Mouse (Mus musculus) urinary bladder, adult 2 months (tissue): Measurements from ENCODE around the gene Scarb2. TPM values are rescaled to one million over a fixed set of nuclear protein-coding genes. Genes with fewer than 3 reads are reported as not detected.

Source experiments
- DNase-seq: peaks from one replicate; pipeline ENCODE4 v3.0.0; 2022; ENCODE audit warnings: low spot score
- polyA plus RNA-seq: library from polyadenylated mRNA; depleted of rRNA; stranded (reverse); fragments of >200 nt; gene quantifications from 2 replicates; pipeline ENCODE4 v1.2.3, GENCODE M21; 2012

Gene Scarb2
- polyA plus RNA-seq, 1 experiment, result 84.3 TPM

GRCm38 (mm10) chr5:92435025-92435584, 71.5 kb downstream of the Scarb2 start, which contains the start of gene Nup54:
Nup54 (minus strand) TSS chr5:92435219.
- DNase-seq, result peak; percentile 91

DNA sequence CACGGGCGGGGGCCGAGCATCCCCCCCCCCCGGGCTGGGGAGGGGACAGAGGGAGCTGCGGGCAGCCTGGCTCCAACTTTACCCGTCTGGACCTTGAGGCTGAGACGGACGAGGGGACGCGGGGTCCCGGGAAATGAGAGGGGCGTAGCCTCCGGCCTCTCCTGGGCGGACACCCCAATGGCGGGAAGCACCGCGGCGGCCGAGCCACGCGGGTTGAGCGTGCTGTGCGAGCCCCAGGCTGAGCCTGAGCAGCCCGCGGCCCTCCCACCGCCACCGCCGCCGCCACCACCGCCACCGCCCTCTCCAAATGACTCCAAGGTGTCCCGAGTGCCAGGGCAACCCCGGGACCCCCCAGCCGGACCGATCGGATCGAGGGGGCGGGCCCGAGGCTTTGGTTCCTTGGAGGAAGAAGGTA, 72.1 kb downstream of the Scarb2 start:
- no peak for DNase-seq

GRCm38 (mm10) chr5:92434070-92434469, 72.6 kb downstream of the Scarb2 start:
- DNase-seq, result no peak

DNA sequence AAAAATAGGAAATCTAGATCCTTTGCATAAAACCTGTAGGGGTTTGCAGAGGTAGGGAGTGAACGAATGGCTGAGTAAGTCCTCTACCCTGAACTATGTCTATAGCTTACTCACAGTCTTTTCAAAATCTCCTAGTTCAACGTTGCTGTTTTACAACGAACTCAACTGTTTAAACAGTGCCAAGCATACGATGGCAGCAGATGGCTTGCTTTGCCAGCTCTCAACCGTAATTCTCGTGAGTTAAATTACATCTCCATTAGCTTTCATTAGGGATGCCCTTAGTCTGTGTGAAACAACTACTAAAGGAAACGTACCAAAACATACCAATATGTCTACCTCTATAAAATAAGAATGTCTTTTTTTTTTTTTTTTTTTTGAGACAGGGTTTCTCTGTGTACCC, 75.0 kb downstream of the Scarb2 start:
- DNase-seq, result no peak

DNA sequence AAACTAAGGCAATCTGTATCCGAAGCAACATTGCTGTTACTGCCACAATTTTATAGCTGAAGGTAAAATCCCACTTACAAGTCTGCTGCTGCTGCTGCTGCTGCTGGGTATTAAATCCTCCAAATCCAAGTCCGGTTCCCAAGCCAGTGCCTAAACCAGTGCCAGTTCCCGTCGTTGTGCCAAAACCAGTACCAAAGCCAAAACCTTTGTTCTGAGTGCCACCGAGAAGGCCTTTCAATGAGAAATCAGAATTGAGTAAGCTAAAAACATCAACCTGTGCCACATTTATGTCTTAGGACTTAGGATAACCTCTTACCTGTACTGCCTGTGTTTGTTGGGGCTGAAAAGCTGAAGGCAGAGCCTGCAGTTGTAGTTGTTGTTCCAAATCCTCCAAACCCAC, 75.9 kb downstream of the Scarb2 start:
- DNase-seq, result no peak

DNA sequence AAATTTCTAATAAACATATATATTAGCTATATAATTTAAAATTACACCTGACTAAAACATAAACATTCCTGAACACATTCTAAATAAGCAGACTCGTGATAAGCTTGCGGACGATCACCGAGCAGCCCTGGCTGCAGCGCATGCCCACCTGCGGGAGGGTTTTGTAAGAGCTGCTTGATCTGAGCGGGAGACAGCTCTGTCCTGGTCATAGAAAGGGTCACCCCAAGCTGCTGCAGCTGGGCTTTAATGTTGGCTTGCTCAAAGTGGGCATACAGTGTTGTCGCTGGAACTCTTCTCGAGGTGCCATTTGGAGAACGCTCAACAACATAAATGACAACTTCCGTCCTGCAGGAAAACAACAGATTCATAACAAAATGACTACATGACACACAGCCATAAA, 82.5 kb downstream of the Scarb2 start:
- DNase-seq, result no peak

- DNase-seq, result no peak
Observed at GRCm38 (mm10) chr5:92413982-92414375, 92.7 kb downstream of the Scarb2 start.

DNA sequence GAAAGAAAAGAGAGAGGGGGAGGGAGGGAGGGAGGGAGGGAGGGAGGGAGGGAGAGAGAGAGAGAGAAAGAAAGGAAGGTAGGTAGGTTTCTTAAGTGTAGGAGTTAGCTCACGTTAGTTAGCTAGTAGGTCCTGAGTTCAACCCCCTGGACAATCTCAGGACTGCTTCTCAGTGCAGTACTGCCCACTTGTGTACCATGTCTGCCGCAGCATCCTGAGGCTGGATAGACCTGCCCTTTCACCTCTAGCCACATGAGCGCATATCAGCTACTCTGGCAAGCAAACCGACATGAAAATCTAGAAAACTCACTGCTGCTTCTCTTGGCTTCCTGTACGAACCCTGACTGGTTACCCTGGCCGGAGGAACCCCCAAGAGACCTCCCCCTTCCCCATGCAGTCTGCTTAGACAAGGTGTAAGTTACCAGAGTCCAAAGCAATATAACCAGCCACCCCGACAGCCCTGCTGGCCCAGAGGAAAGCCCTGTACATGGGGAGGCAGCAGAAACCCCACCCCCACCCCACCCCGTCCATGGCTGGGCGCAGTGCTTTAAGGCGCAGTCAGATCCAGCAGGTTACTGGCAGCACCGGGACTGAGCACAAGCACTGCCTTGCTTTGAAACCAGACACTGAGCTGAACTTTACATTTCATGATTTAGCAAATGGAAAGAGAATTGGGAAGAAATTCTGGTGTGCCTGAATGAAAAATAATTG, 93.2 kb downstream of the Scarb2 start:
- no peak for DNase-seq

DNA sequence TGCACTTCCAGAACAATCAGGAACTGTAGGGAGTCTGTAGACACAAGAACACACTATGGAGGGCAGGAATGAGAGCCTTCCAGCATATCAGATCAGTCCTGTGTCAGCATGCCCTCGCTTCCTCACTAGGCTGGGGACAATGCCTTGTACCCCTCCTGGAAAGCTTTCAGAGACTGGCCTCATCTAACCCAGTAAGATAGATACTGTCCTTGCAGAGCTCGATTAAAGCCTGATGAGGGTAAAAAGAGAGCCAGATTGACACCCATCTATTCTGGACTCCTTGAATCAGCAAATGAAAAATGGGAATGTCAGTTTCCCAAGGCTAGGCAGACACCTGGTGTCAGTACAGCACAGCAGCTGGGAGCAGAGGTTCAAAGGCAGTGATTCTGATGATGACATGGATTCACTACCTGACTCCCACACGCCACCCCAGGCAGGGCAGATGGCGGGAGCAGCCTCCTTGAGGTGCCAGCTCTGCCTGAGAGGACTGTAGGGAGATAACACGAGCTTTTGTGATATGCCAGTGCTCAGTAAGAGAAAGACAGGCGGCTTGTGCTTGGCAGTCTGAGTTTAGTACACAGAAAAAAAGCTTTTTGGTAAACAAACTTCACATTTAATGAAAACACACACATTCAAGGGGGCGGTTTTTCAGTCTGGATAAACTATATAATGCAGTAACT, 95.0 kb downstream of the Scarb2 start:
- DNase-seq, result no peak

- DNase-seq, result no peak
Observed at GRCm38 (mm10) chr5:92410486-92410885, 96.1 kb downstream of the Scarb2 start.

DNA sequence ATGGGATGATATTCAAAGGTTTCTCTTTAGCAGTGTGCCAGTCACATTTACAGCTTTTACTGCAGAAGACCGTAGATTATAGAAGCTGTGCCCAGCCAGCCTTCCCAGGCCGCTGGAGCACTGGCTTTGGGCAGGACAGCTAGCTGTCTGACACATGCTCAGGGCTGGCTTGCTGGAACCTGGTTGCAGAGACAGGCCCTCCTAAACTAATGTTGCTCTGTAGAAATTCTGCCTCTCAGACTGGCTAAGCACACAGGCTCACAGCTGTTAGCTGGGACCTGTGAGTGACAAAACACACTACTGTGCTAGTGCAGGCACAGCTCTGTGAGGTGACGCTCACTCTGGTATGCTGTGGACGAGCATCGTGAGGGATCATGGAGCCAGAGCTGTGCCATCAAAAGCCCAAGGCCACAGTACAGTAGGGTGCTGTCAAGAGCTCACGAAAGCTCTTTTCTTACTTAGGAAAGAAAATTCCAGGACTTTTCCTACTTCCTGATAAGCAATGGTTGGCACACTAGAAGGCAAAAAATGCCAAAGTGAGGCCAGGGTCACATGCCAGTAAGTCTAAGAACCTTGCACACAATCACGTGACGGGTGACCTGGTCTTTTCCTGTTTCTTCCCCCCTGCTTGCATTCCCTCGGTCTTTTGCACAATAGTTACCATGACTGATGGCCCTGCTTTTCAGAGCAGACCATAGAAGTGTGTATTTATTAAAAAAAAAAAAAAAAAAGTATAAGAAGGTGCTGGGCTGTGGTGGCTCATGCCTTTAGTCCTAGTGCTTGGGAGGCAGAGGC, 97.1 kb downstream of the Scarb2 start:
- DNase-seq, result no peak

DNA sequence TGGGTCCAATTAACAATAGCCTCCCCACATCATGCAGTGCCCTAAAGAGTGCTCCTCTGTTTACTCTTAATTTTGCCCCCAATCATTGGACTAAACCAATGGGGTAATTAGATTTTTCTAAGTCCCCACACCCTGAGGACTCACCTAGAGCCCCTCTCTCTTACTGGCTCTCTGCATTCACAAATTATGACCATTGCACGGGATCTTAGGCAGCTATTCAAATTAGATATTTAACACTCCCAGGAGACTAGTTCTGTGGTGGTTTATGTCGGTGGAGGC, 102.3 kb downstream of the Scarb2 start:
- DNase-seq, result no peak

DNA sequence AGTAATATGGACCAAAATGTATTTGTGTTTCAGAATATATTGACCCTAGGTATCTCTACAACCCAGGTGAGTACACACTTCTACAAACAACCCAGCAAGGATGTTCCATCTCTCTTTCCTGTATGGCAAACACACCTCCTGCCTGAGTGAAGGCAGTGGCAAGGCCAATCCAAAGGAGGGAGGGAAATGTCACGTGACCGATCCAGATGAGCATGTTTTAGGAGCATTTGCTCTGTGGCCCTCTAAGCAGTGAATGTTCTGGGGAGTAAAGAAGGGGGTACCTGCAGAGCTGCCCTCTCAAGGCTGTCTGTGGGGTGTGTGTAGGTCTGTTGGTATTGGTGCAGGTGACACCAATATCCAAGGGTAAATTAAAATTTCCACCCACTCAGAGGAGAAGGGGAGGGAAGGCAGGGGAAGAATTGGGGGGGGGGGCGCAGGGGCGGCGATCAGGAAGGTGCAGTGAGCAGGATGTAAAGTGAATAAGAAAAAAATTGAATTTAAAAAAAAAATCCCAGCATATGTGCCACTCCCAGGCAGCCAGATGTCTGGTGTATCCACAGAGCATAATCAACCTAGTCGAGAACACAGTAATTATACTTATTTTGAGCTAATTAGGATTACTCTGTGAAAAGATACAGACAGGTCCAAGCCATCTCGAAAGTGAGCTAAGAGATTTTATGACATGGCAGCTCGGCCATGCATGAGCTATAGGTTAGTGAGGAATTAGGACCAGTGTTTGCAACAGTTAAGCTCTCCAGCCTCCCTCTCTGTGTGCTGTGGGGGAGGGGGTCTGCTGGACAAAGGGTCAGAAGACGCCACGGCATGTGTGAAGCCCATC, 102.9 kb downstream of the Scarb2 start:
- DNase-seq, result no peak

DNA sequence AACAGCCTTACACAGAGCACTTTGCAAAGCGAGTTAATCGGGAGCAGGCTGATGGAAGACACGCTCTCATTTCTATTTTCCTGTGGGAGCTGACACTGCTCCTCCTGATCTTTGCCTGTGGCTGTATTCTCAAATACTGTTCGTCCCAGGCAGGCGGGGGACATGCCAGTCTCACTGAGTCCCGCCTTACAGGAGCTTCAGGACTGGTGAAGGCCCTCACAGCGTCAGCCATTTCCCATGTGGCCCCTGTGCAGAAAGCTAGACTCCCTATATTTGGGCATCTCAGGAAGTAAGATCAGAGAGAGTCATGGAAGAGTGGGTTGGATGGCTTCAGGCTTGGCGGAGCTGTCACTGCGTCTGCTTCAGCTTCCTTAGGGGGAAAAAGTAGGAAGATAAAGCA, 103.8 kb downstream of the Scarb2 start:
- DNase-seq, result no peak

GRCm38 (mm10) chr5:92398153-92398552, 108.5 kb downstream of the Scarb2 start:
- DNase-seq, result no peak

DNA sequence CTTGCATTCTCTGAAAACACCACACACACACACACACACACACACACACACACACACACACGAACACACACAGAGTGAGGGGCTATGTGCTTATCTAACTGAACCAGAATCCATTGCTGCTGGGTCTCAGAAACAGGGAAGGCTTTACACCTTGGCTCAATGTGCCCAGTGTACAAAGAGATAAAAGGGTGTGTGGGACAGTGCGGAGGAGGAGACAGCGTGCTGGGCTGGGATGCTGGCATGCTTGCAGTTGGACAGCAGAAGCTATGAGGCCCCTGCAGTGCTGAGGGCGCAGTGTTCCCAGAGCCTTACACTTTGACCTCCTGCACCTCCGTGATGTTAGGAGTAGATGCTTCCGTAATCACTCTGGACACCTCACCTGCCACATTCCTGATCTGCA, 110.2 kb downstream of the Scarb2 start:
- DNase-seq, result no peak

GRCm38 (mm10) chr5:92395764-92396163, 110.9 kb downstream of the Scarb2 start:
- DNase-seq, result no peak

DNA sequence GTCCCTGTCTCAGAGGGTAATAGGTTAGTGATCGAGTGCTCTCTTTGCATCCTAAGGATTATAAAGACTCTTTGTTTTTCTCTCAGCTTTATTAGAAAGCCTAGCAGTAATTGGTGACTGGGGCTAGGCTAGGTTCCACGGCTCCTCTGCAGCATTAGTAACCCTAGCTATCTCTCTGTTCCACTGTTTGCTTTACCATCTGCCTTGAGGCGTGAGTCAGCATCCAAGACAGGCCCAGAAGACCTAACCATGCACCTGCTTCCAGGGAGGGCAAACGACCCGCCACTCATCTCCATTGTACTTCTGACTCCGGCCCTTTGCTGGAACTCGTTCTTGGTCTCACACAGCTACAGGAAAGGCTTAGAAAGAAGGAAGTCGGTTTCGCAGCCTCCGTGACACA, 112.8 kb downstream of the Scarb2 start:
- DNase-seq, result no peak

GRCm38 (mm10) chr5:92392542-92392941, 114.1 kb downstream of the Scarb2 start:
- DNase-seq, result no peak
